Mouse (Mus musculus): ENCODE results near the gene Dlst. TPM values are rescaled to one million over a fixed set of nuclear protein-coding genes. Genes with fewer than 3 reads are reported as not detected.

Dlst gene
- total RNA-seq, 2 experiments from 2014 or later = 286 to 336 TPM

DNA sequence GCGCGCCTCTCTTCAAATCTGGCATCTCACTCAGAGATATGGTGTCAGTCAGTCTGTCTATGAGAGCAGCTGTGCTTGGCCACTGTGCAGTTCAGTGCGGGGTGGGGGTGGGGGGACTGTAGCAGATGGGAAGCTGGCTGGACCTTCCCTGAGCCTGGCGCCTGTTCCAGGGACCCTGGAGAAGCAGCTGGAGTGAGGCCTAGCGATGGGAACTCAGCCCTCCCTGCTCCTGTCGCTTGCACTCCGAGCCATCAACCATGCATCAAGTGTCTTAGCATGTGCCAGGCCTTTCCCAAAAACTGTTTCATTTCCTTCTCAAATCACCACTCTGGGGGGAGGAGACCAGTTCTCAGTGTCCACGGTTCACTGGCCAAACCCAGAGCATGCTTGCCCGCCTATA lies 35.0 kb downstream of the Dlst start:
- DNase-seq = peak in 1 of 2 experiments; percentile 72
- intact Hi-C loops (cut with DNase I) = no loop called here

DNA sequence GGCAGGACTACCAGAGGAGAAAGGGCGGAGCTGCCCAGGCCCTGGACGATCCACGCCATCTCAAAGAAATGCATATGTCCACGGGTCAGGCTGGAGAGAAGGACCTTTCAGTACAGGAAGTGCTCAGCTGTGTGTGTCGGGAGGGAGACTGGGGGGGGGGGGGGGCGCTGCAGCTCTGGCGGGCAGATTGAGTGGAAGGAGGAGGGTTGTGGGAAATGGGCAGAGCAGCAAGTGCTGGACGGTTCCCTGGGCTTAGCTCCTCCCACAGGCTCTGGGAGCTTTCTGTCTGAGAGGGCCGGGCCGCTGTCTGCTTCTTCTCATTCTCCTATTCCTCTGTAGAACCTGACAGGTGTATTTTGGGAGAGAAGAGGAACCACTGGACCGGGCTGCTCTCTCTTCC lies 35.7 kb downstream of the Dlst start:
- DNase-seq = no peak
- intact Hi-C loops (cut with DNase I) = no loop called here

DNA sequence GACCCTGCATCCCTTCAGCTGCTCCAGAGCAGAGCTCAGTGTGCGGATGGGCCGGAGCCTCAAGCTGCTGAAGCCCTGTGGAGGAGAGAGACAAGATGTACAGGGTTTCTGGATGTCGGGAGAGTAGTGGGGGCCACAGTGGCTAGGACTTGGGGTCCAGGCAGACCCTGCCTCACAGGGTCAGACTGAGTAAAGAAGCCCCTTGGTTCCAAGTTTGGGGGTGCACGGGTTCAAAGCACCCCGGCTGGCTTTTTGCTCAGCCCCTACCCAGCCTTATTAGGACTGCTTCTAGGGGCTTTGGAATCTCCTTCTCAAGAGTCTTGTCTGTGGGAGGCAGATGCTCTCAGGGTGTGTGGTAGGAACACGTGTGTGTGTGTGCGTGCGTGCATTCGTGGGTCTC lies 36.2 kb downstream of the Dlst start:
- intact Hi-C loops (cut with DNase I) = no loop called here
- DNase-seq = no peak

DNA sequence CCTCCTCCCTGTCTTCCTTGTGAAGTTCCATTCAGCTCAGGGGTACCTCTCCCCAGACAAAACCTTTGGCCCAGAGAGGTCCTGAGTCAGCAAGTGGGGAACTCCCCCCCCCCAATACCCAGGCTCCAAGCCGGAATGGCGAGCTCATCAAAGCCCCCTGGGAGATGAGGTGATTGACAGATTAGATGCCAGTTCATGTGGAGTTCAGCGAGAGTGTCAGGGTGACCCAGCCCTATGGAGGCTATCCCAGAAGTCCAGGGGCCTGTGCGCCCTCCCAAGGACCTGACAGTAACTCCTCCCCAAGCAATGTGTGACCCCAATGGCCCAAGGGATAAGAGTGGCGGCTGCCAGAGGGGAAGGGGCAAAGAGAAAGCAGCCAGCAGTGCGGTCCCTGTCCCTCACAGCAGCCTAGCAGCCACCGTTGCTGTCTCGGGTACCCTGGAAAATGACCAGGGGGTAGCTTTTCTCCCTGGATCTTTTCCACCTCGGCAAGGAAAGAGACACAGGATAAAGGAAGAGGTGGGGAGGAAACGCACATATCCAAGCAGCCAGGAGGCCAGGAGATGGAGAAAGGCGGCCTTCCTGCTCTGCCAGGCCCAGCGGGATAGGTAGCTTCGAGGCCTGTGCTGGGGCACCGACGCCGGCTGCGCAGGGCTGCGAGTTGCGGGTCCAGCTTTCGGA lies 39.8 kb downstream of the Dlst start:
- intact Hi-C loops (cut with DNase I) = no loop called here
- DNase-seq = no peak

DNA sequence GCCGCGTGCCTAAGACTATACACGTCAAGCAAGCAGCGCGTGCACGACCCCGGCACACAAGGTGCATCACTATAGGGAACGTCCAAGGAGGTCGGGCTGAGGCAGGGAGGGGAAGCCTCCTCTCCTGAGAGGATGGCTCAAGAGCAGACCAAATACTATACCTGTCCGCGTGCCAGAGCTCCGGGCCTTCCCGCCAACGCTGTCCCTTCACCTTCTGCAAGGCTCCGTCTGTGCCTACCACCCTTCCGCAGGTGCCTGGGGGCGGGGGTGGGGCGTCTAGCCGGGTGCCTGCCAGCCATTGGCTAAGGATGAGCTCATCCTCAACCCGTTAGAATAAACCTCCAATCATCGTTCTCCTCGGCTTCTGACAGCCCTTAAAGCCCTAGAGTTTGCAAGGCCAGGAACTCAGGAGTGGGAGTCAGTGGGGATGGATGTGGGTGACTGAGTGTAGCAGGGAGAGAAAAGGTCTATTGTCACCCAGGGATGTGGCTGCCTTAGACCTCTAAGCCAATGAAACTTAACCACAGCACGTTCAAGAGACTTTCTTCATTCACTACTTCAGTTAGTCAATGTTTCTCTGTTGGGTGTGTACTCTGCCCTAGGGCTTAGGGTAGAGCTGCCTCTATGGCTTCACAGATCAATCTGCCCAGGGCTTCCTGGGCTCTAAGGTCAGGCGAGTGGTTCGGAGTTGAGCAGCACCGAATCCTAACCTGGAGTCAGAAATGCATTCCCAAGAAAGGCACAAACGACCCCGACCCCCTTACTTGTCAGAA lies 40.6 kb downstream of the Dlst start, which contains the start of gene Rps6kl1:
Rps6kl1 (minus strand) TSS at position 263 of the 773 bp plus-strand sequence.
- intact Hi-C loops (cut with DNase I) = no loop called here
- no peak for DNase-seq

DNA sequence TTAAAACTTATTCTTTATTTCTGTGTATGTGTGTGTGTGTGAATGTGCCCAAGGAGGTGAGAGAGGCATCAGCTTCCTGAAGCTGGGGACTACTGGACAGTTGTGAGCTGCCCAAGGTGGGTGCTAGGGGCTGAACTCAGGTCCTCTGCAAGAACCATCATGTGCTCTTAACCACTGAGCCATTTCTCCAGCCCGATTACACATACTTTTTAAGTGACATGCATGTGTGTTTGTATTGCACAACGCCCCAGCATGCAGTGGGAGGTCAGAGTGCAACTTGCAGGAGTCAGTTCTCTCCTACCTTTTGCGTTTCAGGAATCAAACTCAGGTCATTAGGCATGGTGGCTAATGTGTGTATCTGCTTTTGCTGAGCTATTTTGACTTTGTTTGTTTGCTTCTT lies 42.4 kb downstream of the Dlst start:
- no peak for DNase-seq
- intact Hi-C loops (cut with DNase I) = no loop called here

DNA sequence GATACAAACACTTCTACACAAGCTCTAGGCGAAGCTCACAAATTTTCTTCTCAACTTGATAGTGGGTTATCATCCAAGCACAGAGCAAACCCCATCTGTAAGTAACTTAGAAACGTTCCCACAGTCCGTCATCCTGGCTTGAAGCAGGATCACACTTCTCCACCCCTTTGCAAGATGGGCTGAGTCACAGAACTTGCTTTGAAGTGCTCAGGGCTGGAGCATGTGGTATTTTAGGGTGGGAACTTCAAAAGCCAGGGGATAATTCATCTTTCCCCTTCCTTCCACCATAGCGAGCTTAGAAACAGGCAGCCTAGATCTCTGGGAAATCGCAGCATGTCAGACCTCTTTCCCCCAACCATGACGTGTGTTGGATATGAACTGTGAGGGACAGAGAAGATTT lies 45.7 kb downstream of the Dlst start:
- intact Hi-C loops (cut with DNase I) = no loop called here
- no peak for DNase-seq

DNA sequence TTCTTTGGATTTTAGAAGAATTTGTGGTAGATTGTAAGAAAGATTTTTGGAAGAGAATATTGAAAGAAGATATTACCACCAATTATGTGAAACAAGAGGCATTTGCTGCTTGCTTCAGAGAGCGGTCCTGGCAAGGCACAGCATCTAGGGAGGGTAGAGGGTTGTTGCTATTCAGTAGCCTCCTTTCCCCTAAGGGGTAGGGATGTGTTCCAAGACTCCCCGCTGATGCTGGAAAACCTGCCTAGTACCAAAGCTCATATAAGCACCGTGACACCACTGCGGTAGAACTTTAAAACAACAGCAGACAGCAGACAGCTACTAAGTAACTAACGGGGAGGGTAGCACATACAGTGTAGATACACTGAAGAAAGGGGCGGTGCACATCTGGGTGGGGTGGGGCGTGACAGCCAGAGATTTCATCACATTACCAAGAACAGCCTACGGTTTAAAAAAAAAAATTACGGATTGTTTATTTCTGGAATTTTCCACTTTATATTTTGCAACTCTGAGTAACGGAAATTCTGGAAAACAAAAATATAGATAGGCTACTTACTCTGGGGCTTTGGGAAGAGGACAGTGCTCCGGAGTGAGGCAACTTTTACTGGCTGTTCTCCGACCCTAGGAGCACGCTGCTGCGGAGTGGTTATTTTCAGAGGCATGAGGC lies 47.3 kb downstream of the Dlst start:
- intact Hi-C loops (cut with DNase I) = no loop called here
- no peak for DNase-seq

DNA sequence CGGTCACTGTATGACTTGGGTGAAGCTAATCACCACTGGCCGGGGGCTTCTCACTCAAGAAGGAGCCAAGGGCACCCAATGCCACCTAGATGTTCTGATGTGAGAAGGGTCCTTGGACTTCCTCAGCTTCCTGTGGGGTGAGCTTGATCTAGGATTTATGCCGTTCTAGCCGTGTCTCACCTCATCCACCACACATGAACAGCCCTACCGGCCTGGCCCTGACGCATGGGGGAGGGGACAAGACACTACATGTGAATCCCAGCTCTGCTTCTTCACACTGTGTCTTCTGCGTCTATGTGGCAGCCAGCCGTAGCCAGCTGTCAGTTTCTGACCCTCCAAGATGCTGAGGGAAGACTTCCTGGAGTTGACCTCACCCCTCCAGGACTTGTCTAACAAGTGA lies 48.2 kb downstream of the Dlst start:
- intact Hi-C loops (cut with DNase I) = no loop called here
- DNase-seq = no peak

DNA sequence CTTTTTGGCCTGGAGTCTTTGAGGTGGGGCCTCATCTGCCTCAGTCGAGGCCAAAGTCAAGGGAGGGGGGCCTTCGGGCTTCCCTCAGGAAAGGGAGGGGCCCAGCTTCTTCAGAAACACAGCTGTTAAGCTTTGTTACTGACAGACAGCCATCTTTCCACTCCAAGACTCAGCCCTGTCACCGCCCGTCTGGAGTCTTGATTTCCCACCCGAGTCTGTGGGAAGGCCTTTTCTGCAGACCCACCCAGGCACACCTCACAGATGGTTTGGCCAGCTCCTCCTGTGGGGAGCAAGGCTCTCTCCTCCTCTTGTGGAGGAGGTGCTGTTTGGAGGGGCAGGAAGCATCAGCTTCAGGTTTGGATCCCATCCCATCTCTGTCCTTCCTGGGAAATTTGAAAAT lies 49.0 kb downstream of the Dlst start:
- intact Hi-C loops (cut with DNase I) = no loop called here
- peak in 1 of 2 experiments; percentile 29 for DNase-seq

DNA sequence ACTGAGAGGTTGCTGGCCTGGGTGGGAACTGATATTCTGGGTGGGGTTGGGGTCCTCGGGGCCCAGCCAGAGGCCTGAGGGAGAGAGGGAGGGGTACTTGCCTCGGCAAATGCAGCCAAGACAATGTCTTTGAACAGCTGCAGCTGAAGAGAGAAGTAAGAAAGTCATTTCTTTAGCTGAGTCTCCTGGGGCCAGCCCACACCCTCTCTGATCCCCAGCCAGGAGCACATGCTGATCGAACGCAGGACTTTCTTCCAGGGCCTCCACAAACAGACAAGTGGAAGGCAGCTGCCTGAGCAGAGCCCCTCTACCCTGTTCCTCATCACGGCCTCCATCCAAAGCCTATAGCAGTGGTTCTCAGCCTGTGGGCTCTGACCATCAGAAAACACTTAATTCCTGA lies 54.4 kb downstream of the Dlst start:
- peak in 1 of 2 experiments; percentile 70 for DNase-seq
- intact Hi-C loops (cut with DNase I) = loop anchor here (5.0 kb wide), 2 partner anchors 67 to 122 kb away; partner anchors contain the start of genes Acyp1 and Zc2hc1c

DNA sequence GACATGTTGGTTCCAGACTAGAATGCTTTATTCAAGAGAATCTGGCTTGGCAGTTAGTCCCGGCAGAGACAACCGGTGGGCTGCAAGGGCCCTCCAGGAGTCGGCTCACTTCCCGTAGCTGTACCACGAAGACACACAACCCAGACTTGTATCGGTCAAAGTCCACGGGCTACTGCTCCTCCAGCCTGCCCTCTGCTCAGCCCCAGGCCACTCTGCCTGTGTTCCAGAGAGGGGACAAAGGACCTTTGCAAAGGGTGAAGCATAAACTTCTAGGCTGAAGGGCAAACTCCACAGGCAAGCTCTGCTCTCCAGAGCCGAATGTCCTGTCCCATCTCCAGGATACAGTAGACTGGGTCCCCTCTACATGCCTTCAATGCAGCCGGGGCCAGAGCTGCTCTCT lies 56.0 kb downstream of the Dlst start:
- DNase-seq = no peak
- intact Hi-C loops (cut with DNase I) = loop anchor here (5.0 kb wide), 2 partner anchors 66 to 121 kb away; partner anchors contain the start of genes Acyp1 and Zc2hc1c

DNA sequence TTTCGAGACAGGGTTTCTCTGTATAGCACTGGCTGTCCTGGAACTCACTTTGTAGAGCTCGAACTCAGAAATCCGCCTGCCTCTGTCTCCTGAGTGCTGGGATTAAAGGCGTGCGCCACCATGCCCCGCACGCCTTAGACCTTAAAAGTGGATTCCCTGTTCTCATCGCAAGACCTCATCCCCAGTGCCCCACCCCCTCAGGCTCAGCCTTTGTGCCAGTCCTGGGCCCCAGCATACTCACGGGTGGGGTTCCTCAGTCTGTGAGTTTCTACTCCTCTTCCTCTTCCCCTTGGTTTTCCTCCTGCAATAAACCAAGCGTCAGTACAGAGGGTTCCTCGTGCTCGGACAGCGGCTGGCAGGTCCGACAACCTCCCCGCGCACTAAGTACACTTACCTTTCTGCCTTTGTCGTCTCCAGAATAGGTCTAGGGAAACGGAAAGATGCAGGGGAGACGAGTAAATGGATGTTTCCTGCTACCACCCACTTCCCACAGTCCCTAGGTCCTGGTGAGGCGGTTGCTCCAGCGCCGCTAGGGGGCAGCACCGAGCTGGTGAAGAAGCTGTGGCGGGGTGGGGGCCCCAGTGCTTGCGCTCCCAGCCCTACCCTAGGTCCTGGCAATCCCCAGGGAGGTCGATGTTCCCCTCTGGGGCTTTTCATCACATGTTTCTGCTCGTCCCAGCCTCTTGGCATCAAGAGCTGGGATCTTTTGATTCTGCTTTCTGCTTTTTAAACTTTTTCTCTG lies 58.7 kb downstream of the Dlst start:
- peak; percentile 76 to 85 for DNase-seq
- intact Hi-C loops (cut with DNase I) = loop anchor here (5.0 kb wide), 2 partner anchors 63 to 118 kb away; partner anchors contain the start of genes Acyp1 and Zc2hc1c

DNA sequence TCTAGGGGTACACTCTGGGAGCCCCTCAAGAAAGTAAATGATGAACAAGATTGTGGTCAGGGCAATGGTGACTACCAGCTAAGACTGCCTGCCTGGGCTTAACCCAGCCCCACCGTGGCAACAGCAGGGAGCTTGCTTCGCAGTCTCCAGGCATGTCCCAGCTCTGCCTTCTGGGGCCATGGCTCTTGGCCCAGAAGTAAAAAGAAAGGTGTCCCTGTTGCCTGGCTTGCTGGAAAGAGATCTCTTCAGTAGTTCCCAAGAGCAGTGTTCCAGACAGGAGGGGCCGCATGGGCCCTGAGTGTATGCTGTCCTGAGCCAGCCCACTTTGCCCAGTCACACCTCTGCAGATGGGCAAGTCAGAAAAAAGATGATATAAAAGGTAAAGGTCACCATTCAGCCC lies 59.2 kb downstream of the Dlst start:
- intact Hi-C loops (cut with DNase I) = loop anchor here (5.0 kb wide), 2 partner anchors 62 to 117 kb away; partner anchors contain the start of genes Acyp1 and Zc2hc1c
- DNase-seq = no peak

DNA sequence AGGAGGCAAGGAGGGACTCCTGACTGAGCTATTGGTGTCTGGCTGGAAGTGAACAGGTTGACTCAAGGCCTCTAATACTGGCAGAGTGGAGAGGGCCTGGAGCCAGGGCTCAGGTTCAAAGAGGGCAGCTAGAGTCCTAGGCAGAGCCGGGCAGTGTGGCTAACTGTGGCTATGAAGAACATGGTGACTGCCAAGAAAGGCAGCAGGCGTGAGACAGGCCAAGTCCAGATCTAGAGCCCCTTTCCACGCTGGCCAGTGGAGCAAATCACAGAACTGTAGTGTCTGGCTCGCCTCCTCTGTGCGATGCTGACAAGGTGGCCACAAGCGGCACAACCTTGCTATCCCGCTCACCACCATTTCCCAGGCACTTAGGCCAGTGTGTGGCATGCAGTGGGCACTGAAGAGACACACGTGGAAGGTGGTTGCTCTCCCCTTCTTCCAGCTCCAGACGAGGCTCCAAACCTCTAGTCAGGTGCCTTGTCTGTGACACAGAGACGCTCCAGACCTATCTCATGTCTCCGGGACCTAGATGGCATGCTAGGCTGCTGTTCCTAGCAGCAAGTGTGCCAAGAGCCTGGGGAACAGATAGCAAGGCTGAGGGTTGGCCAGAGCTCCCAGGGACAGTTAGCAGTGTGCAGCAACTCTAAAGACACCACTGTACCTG lies 59.8 kb downstream of the Dlst start:
- peak in 1 of 2 experiments; percentile 65 for DNase-seq
- intact Hi-C loops (cut with DNase I) = no loop called here

DNA sequence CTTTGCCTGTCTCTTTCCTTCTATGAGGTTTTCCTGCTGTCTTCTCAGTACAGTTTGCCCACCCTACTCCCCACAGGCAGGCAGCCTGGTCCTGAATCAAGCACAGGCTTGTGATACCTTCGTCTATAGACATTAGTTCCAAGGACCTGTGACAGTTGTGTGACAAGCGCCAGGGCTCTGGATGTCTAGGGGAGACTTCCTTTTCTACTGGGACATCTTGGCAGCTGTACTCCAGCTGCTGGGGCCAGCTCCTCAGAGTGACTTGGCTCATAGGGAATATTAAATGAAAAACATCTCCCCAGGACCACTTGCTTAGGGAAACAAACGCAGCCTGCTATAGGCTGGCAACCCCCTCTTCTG lies 60.3 kb downstream of the Dlst start:
- DNase-seq = no peak
- intact Hi-C loops (cut with DNase I) = no loop called here

DNA sequence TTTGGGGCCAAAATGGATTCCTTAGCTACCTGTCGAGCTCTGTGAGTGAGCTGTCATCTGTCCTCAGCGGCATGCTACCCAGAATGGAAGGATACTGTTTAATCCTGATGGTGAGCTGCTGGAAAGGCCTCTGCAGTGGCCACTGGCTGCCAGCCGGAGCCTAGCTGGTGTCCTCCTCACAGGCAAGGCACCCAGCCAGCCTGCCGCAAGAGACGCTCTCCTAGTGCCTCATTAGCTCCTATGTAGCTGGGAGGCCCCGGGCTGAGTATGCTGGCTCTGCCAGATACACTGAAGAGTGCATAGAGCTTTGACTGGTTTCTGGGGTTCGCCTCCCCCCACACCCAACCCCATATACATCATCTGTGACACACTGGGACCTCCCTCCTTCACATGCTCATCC lies 63.4 kb downstream of the Dlst start:
- intact Hi-C loops (cut with DNase I) = no loop called here
- DNase-seq = no peak

DNA sequence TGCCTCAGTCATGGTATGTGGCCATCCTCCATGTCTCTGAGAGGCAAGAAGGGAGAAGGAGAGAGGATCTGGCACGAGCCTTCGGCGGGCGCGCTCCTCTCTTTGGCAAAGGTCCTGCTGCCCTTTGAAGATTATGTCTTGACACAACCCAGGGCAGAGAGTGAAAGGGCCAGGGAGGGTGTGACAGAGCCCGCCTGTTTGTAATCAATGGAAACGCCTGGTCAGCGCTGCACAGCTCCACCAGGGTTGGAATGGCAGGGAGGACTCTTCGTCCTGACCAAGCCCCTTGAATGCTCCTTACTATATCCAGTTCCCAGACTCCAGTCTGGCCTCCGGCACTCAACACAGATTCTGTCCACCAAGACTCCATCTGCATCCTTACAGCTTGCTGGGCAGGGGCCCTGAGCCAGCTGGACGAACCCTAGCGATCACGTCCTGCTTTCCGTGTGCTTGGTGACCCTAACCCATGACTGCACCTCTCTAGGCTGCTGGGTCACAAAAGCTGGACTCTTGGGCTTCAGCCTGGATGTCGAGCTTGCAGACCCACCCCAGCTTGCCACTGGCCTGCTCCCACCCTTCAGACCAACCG lies 64.5 kb downstream of the Dlst start:
- intact Hi-C loops (cut with DNase I) = loop anchor here (5.0 kb wide), 1 partner anchor 42 kb away; the partner anchor contains the start of gene Eif2b2
- no peak for DNase-seq
